21 mouse cellular contexts compared by ENCODE assay signal in the genomic region with DNA sequence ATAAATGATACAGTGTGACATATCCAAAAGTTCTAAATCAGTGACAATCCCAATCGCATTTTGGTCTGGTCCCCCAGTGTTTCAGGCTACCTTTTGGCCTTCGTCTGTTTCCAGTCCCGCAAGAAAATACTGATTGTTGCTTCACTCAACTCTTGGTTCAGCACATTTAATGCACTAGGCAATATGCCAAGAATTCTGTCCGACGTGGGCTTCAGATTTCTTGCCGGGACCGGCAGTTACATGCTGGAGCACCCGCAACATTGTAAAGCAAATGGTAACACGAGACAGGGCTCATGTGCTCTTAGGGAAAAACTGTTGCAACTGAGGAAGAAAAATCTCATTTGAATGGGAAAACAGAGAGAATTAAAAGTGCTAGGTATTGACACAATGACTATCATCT. TPM values are rescaled to one million over a fixed set of nuclear protein-coding genes. Genes with fewer than 3 reads are reported as not detected.
DNase-seq lines count a peak whose midpoint lies in the region; ATAC-seq and TF ChIP-seq lines count a peak whose summit lies in the region.
"Had no signal": no experiment of that assay in that cellular context is flagged by ENCODE, and none has a peak within 500 bp of the region (broad histone marks: within the 10 kb centered on the region; RNA-seq: fewer than 3 reads in every experiment).

No protein-coding gene starts in this region.

- H3K4me2 ChIP-seq in embryonic facial prominence, embryonic 11.5 days (ENCODE audit: low read depth, low read length) = no peak overlapping the region
- no peak overlapping the region for H3K4me2 ChIP-seq in lung, embryonic 14.5 days
- H3K4me2 ChIP-seq in embryonic facial prominence, embryonic 14.5 days (ENCODE audit: low read depth, low read length) = 0 out of 2 replicates have a peak overlapping the region, but pooled peaks have one; percentile 3
- H3K4me2 ChIP-seq: forebrain, embryonic 15.5 days; heart, embryonic 13.5 days; hindbrain, embryonic 15.5 days had no signal

- no peak overlapping the region for H3K4me3 ChIP-seq in embryonic facial prominence, embryonic 11.5 days (ENCODE audit: low read depth, low read length)
- no peak overlapping the region for H3K4me3 ChIP-seq in embryonic facial prominence, embryonic 10.5 days
- no peak overlapping the region for H3K4me3 ChIP-seq in lung, embryonic 14.5 days (ENCODE audit: low read depth, low read length)
- no peak overlapping the region for H3K4me3 ChIP-seq in embryonic facial prominence, embryonic 14.5 days (ENCODE audit: low read depth, low read length)
- H3K4me3 ChIP-seq: forebrain, embryonic 15.5 days; heart, embryonic 13.5 days; hindbrain, embryonic 15.5 days had no signal

- H3K9ac ChIP-seq in embryonic facial prominence, embryonic 11.5 days (replicated peaks; ENCODE audit: low read length) = no peak overlapping the region
- no peak overlapping the region for H3K9ac ChIP-seq in lung, embryonic 14.5 days
- no peak overlapping the region for H3K9ac ChIP-seq in embryonic facial prominence, embryonic 14.5 days (ENCODE audit: low read depth, low read length)
- H3K9ac ChIP-seq: forebrain, embryonic 15.5 days; heart, embryonic 13.5 days; hindbrain, embryonic 15.5 days had no signal

- H3K36me3 ChIP-seq in embryonic facial prominence, embryonic 11.5 days (replicated peaks; ENCODE audit: control insufficient read depth, insufficient read depth, low read depth, low read length) = no peaks in the 10 kb centered on the region
- no peaks in the 10 kb centered on the region for H3K36me3 ChIP-seq in embryonic facial prominence, embryonic 10.5 days (replicated peaks)
- H3K36me3 ChIP-seq in lung, embryonic 14.5 days (ENCODE audit: insufficient read depth) = no peaks in the 10 kb centered on the region
- no peaks in the 10 kb centered on the region for H3K36me3 ChIP-seq in embryonic facial prominence, embryonic 14.5 days (ENCODE audit: control insufficient read depth, insufficient read depth, low read length)
- H3K36me3 ChIP-seq: forebrain, embryonic 15.5 days; heart, embryonic 13.5 days; hindbrain, embryonic 15.5 days had no signal

- no peak for ATAC-seq in embryonic facial prominence, embryonic 11.5 days (replicated peaks; ENCODE audit: insufficient number of reproducible peaks, low FRiP score, low TSS enrichment, low read depth)
- no peak; the same call in 1 of the 2 replicates for ATAC-seq in lung, embryonic 14.5 days (ENCODE audit: insufficient read depth)
- peak; percentile 72; the same call in 1 of the 2 replicates for ATAC-seq in embryonic facial prominence, embryonic 14.5 days (ENCODE audit: low read depth)
- ATAC-seq in CD4-positive, CD25-positive, alpha-beta regulatory T cell, adult 4 months = no peak
- ATAC-seq: activated CD4-positive, CD25-positive, alpha-beta regulatory T cell, adult 4 months; forebrain, embryonic 15.5 days; intestine, embryonic 16.5 days; Patski had no signal

- no peaks in the 10 kb centered on the region for H3K27me3 ChIP-seq in embryonic facial prominence, embryonic 11.5 days (ENCODE audit: control insufficient read depth, insufficient read depth, low read length)
- H3K27me3 ChIP-seq in embryonic facial prominence, embryonic 10.5 days (replicated peaks; ENCODE audit: low read depth, poor library complexity, severe bottlenecking) = no peaks in the 10 kb centered on the region
- no peaks in the 10 kb centered on the region for H3K27me3 ChIP-seq in lung, embryonic 14.5 days (ENCODE audit: insufficient read depth, low read length)
- H3K27me3 ChIP-seq in embryonic facial prominence, embryonic 14.5 days (replicated peaks; ENCODE audit: control insufficient read depth, insufficient read depth, low read length) = no peaks in the 10 kb centered on the region
- H3K27me3 ChIP-seq: forebrain, embryonic 15.5 days; heart, embryonic 13.5 days; hindbrain, embryonic 15.5 days; Patski had no signal

- H3K9me3 ChIP-seq in embryonic facial prominence, embryonic 11.5 days (replicated peaks; ENCODE audit: control insufficient read depth, low read length) = no peaks in the 10 kb centered on the region
- H3K9me3 ChIP-seq in embryonic facial prominence, embryonic 10.5 days = no peaks in the 10 kb centered on the region
- no peaks in the 10 kb centered on the region for H3K9me3 ChIP-seq in lung, embryonic 14.5 days (ENCODE audit: low read depth, low read length)
- H3K9me3 ChIP-seq in embryonic facial prominence, embryonic 14.5 days (ENCODE audit: control insufficient read depth, low read length) = no peaks in the 10 kb centered on the region
- H3K9me3 ChIP-seq: forebrain, embryonic 15.5 days; heart, embryonic 13.5 days; hindbrain, embryonic 15.5 days had no signal

- no peaks in the 10 kb centered on the region for H3K4me1 ChIP-seq in embryonic facial prominence, embryonic 11.5 days (ENCODE audit: control insufficient read depth, insufficient read depth, low read length)
- H3K4me1 ChIP-seq in embryonic facial prominence, embryonic 10.5 days = no peaks in the 10 kb centered on the region
- no peaks in the 10 kb centered on the region for H3K4me1 ChIP-seq in lung, embryonic 14.5 days (ENCODE audit: insufficient read depth)
- peaks cover 4% of the 10 kb centered on the region; the same call in 1 of the 2 replicates for H3K4me1 ChIP-seq in embryonic facial prominence, embryonic 14.5 days (ENCODE audit: control insufficient read depth, insufficient read depth, low read length)
- H3K4me1 ChIP-seq: forebrain, embryonic 15.5 days; heart, embryonic 13.5 days; hindbrain, embryonic 15.5 days had no signal

- H3K27ac ChIP-seq in embryonic facial prominence, embryonic 11.5 days (replicated peaks; ENCODE audit: low read depth, low read length) = no peak overlapping the region
- H3K27ac ChIP-seq in embryonic facial prominence, embryonic 10.5 days (replicated peaks) = no peak overlapping the region
- no peak overlapping the region for H3K27ac ChIP-seq in lung, embryonic 14.5 days (ENCODE audit: low read depth)
- 0 out of 2 replicates have a peak overlapping the region, but pooled peaks have one; percentile 15 for H3K27ac ChIP-seq in embryonic facial prominence, embryonic 14.5 days (replicated peaks; ENCODE audit: low read depth, low read length)
- H3K27ac ChIP-seq: forebrain, embryonic 15.5 days; heart, embryonic 13.5 days; hindbrain, embryonic 15.5 days had no signal

- TF ChIP-seq CTCF in lung, embryonic 14.5 days (IDR thresholded peaks at IDR 0.05; ENCODE audit: low read depth) = no peak

- WGBS in embryonic facial prominence, embryonic 11.5 days = 72% methylated on average over 9 of the region's 9 CpGs
- 84% methylated on average over 9 of the region's 9 CpGs for WGBS in embryonic facial prominence, embryonic 10.5 days
- WGBS in lung, embryonic 14.5 days = 34% methylated on average over 9 of the region's 9 CpGs
- 25% methylated on average over 9 of the region's 9 CpGs for WGBS in embryonic facial prominence, embryonic 14.5 days

- peak; percentile 16 for DNase-seq in embryonic facial prominence, embryonic 11.5 days (ENCODE audit: low spot score)
- DNase-seq in embryonic facial prominence, embryonic 10.5 days (ENCODE audit: low spot score) = no peak
- DNase-seq in lung, embryonic 14.5 days = peak; percentile 75
- no peak for DNase-seq in lung, postnatal 25 days (ENCODE audit: low spot score)
- DNase-seq in embryonic facial prominence, embryonic 14.5 days (ENCODE audit: low spot score) = peak; percentile 90
- DNase-seq in urinary bladder, postnatal 25 days (ENCODE audit: low spot score) = no peak
- DNase-seq: adrenal gland, adult 2 months; adrenal gland, postnatal 25 days; B cell, adult 2 months; cerebellum, adult 2 months; cerebellum, postnatal 10 days; gastrocnemius, postnatal 25 days; heart, adult 11 months; heart, postnatal 36 days had no signal

RNA-seq across cellular contexts. Expression of a gene that starts 42.3 kb away (rescaled TPM):
- 17.1 and 17.5 TPM in 2 replicates for polyA plus RNA-seq in embryonic facial prominence, embryonic 11.5 days (2014; fragmentation: Nextera tagmentation; extraction: Ambion mirVana)
- 14.9 and 17.0 TPM in 2 replicates for polyA plus RNA-seq in embryonic facial prominence, embryonic 10.5 days (2016; fragmentation: Nextera tagmentation; extraction: Ambion mirVana)
- polyA plus RNA-seq in lung, embryonic 14.5 days (2014; fragmentation: Nextera tagmentation; extraction: Ambion mirVana) = 38.1 and 38.7 TPM in 2 replicates
- polyA plus RNA-seq in embryonic facial prominence, embryonic 14.5 days (2014; fragmentation: Nextera tagmentation; extraction: Ambion mirVana) = 24.9 and 25.4 TPM in 2 replicates
- polyA plus RNA-seq in CD4-positive, CD25-positive, alpha-beta regulatory T cell, adult 4 months (2017; shearing (Covaris generic)) = 10 to 100 TPM; 13.3 to 14.8 TPM

Comparison
In these comparisons a context has a peak if more than half of its experiments do, and no peak if none do; other contexts are left out.
1. DNase-seq: peak in embryonic facial prominence, embryonic 11.5 days (single experiment), lung, embryonic 14.5 days (single experiment) and embryonic facial prominence, embryonic 14.5 days (single experiment); none in embryonic facial prominence, embryonic 10.5 days (single experiment), lung, postnatal 25 days (single experiment) and urinary bladder, postnatal 25 days (single experiment).